Mouse (Mus musculus) cerebellum, adult 8-10 months (tissue): ENCODE measurements around the gene Fam169b.
"Not testable (repeated sequence)": the region's sequence is repeated elsewhere in the genome, so short reads cannot be mapped to it uniquely, and the experiment has no call there.

Source experiments
- DNase-seq: peaks from one replicate; pipeline ENCODE4 v3.0.0; 2022

The Fam169b gene

GRCm38 (mm10) chr7:68264531-68264930 lies 9.1 kb upstream of the Fam169b start:
- no peak for DNase-seq

GRCm38 (mm10) chr7:68265391-68265790 lies 8.2 kb upstream of the Fam169b start:
- no peak for DNase-seq

- no peak for DNase-seq
Observed at GRCm38 (mm10) chr7:68266691-68267090, 6.9 kb upstream of the Fam169b start.

GRCm38 (mm10) chr7:68270551-68270950 lies 3.1 kb upstream of the Fam169b start:
- DNase-seq: no peak

GRCm38 (mm10) chr7:68271816-68272215 lies 1.8 kb upstream of the Fam169b start:
- DNase-seq: no peak

- no peak for DNase-seq
Observed at GRCm38 (mm10) chr7:68272607-68273006, 1.0 kb upstream of the Fam169b start.

GRCm38 (mm10) chr7:68274218-68274617 lies 579 bp downstream of the Fam169b start:
- no peak for DNase-seq

- DNase-seq: no peak
Observed at GRCm38 (mm10) chr7:68274951-68275350, 1.3 kb downstream of the Fam169b start.

GRCm38 (mm10) chr7:68275445-68275837 lies 1.8 kb downstream of the Fam169b start:
- DNase-seq: not testable (repeated sequence)

GRCm38 (mm10) chr7:68275838-68276731 lies 2.4 kb downstream of the Fam169b start:
- no peak for DNase-seq

GRCm38 (mm10) chr7:68277054-68277896 lies 3.6 kb downstream of the Fam169b start:
- no peak for DNase-seq

- DNase-seq: no peak
Observed at GRCm38 (mm10) chr7:68277897-68278270, 4.2 kb downstream of the Fam169b start.

GRCm38 (mm10) chr7:68278385-68278784 lies 4.7 kb downstream of the Fam169b start:
- DNase-seq: no peak

GRCm38 (mm10) chr7:68278908-68279307 lies 5.3 kb downstream of the Fam169b start:
- no peak for DNase-seq

GRCm38 (mm10) chr7:68279481-68279880 lies 5.8 kb downstream of the Fam169b start:
- no peak for DNase-seq

GRCm38 (mm10) chr7:68280352-68280869 lies 6.8 kb downstream of the Fam169b start:
- no peak for DNase-seq

GRCm38 (mm10) chr7:68281341-68281740 lies 7.7 kb downstream of the Fam169b start:
- DNase-seq: no peak

- no peak for DNase-seq
Observed at GRCm38 (mm10) chr7:68282304-68283132, 8.9 kb downstream of the Fam169b start.

GRCm38 (mm10) chr7:68283133-68283520 lies 9.5 kb downstream of the Fam169b start:
- DNase-seq: not testable (repeated sequence)

GRCm38 (mm10) chr7:68283776-68284175 lies 10.1 kb downstream of the Fam169b start:
- no peak for DNase-seq

GRCm38 (mm10) chr7:68285851-68286298 lies 12.2 kb downstream of the Fam169b start:
- DNase-seq: no peak
